Mouse (Mus musculus) midbrain, embryonic 14.5 days (tissue): ENCODE measurements around the gene Zfp846. TPM values are rescaled to one million over a fixed set of nuclear protein-coding genes. Genes with fewer than 3 reads are reported as not detected.
"Not testable (repeated sequence)": the region's sequence is repeated elsewhere in the genome, so short reads cannot be mapped to it uniquely, and the experiment has no call there.

ENCODE experiments used
- ATAC-seq: fragments of 200-750 bp; cut with Nextera tagmentation; 2 replicates; pipeline ENCODE4 v1.8.0; 2017; ENCODE audit warnings: moderate number of reproducible peaks, moderate library complexity; ENCODE audit not compliant: low FRiP score, low TSS enrichment
- DNase-seq: peaks from one replicate; pipeline ENCODE4 v3.0.0-alpha.2; 2015
- H3K27ac ChIP-seq: fragments of 300-500 bp; sonication (generic); replicated peaks from 2 replicates; pipeline ENCODE4 v1.5.1; 2014; ENCODE audit warnings: mild to moderate bottlenecking, low read depth, low read length, moderate library complexity
- H3K27me3 ChIP-seq: fragments of 300-500 bp; sonication (generic); 2 replicates; pipeline ENCODE4 v1.6.1; 2014; ENCODE audit warnings: low read length, control low read depth, mixed read lengths; ENCODE audit not compliant: control insufficient read depth, insufficient read depth
- H3K36me3 ChIP-seq: fragments of 300-500 bp; sonication (generic); 2 replicates; pipeline ENCODE4 v1.6.1; 2014; ENCODE audit warnings: low read length, control low read depth; ENCODE audit not compliant: control insufficient read depth, insufficient read depth
- H3K4me1 ChIP-seq: fragments of 300-500 bp; sonication (generic); 2 replicates; pipeline ENCODE4 v1.6.1; 2014; ENCODE audit warnings: mild to moderate bottlenecking, antibody characterized with exemption, low read length, control low read depth; ENCODE audit not compliant: control insufficient read depth, insufficient read depth
- H3K4me2 ChIP-seq: fragments of 300-500 bp; sonication (generic); 2 replicates; pipeline ENCODE4 v1.6.1; 2014; ENCODE audit warnings: mild to moderate bottlenecking, low read length, moderate library complexity
- H3K4me3 ChIP-seq: fragments of 300-500 bp; sonication (generic); replicated peaks from 2 replicates; pipeline ENCODE4 v1.5.1; 2014; ENCODE audit warnings: low read depth, low read length
- H3K9ac ChIP-seq: fragments of 300-500 bp; sonication (generic); replicated peaks from 2 replicates; pipeline ENCODE4 v1.6.1; 2014; ENCODE audit warnings: mild to moderate bottlenecking, low read length, moderate library complexity
- H3K9me3 ChIP-seq: fragments of 300-500 bp; sonication (generic); 2 replicates; pipeline ENCODE4 v1.6.1; 2016; ENCODE audit warnings: low read length, control low read depth, mixed read lengths; ENCODE audit not compliant: control insufficient read depth
- WGBS: fragments of 180-500 bp; shearing (Covaris S2); extraction: QIAGEN DNeasy Blood & Tissue Kit; methylation state at CpG from one replicate; pipeline ENCODE4 v1.1.7; 2014; 5-methylcytosine and 5-hydroxymethylcytosine counted together
- polyA plus RNA-seq: library from polyadenylated mRNA; unstranded; fragments of >200 nt; fragmentation: Nextera tagmentation; extraction: Ambion mirVana; gene quantifications from 2 replicates; pipeline ENCODE4 v1.2.1, GENCODE M21; 2014

Zfp846 gene
- polyA plus RNA-seq, 1 experiment from 2014 or later = 55.9 TPM

DNA sequence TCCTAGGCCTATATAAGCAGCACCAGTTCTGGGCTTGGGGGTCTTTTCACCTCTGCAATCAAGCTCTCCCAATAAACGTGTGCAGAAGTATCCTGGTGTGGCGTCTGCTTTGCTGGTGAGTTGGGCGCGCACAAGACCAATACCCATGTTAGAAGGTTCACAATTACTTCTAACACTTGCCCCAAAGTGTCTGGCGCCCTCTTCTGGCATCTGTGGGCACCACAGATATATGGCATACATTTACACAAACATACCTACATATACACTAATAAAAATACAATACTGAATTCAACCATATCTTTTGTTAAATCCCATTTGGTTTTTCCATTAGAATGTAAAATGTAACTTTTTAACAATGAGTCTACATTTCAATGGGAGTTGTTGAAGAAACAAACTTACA lies 18.9 kb upstream of the Zfp846 start:
- Histone ChIP-seq H3K4me1 (no peaks in the 10 kb centered on the region), H3K27me3 (no peaks in the 10 kb centered on the region), H3K27ac (no peak overlapping the region), H3K9ac (no peak overlapping the region), H3K9me3 (no peaks in the 10 kb centered on the region), H3K36me3 (no peaks in the 10 kb centered on the region), H3K4me2 (no peak overlapping the region), H3K4me3 (no peak overlapping the region)
- 84% methylated on average over 5 of the region's 5 CpGs for WGBS
- ATAC-seq = no peak
- no peak for DNase-seq

DNA sequence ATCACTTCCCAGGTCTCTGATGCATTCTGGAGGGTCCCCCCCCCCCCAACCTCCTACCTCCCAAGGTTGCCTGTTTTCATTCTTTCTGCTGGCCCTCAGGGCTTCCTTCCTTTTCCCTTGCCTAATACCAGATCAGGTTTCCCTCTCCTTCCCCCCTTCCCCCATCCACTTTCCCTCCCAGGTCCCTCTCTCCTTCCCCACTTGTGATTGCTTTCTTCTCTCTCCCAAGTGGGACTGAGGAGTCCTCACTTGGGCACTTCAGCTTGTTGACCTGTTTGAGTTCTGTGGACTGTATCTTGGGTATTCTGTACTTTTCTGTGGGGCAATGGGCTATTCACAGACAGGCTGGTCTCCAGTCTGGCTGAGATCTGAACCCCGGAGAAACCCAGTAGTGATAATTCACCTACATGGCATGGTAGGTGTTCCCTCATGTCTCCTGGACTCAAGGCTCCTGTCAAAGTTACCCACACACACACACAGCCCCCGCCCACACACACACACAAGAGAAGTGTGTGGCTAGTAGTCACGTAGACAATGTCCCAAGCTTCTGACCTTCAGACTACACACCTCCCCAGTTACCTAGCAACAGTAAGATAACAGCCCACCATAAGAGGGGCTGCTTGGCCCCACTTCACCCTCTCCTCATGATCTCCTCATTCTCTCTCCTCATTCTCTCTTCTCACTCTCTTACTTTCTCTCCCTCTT lies 15.6 kb upstream of the Zfp846 start:
- not testable (repeated sequence) for H3K36me3 ChIP-seq, H3K4me3 ChIP-seq, H3K27me3 ChIP-seq, H3K27ac ChIP-seq, H3K9ac ChIP-seq, H3K4me1 ChIP-seq, H3K4me2 ChIP-seq, ATAC-seq, DNase-seq, H3K9me3 ChIP-seq
- WGBS = 79% methylated on average over 3 of the region's 3 CpGs

DNA sequence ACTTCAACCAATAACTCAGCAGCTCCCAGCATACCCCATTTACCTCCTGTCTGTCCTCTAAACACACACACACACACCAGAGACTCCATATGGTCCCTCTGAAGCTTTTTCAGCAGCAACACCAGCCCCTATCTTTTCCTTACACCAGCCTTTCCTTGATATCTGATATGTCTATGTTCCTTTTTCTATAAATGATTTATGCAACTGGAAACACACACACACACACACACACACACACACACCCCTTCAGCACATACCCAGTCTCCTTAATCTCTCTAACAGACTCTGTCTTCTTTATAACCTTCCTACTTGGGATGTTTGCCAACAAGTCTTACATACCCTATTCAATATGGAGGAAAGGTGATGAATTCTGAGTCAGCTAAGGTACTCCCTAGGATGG lies 10.0 kb upstream of the Zfp846 start:
- Histone ChIP-seq H3K9ac (no peak overlapping the region), H3K27me3 (no peaks in the 10 kb centered on the region; the same call in 1 of the 2 replicates), H3K9me3 (no peaks in the 10 kb centered on the region), H3K27ac (no peak overlapping the region), H3K4me2 (no peak overlapping the region), H3K4me3 (no peak overlapping the region), H3K36me3 (no peaks in the 10 kb centered on the region), H3K4me1 (no peaks in the 10 kb centered on the region)
- no peak for DNase-seq
- no peak for ATAC-seq

DNA sequence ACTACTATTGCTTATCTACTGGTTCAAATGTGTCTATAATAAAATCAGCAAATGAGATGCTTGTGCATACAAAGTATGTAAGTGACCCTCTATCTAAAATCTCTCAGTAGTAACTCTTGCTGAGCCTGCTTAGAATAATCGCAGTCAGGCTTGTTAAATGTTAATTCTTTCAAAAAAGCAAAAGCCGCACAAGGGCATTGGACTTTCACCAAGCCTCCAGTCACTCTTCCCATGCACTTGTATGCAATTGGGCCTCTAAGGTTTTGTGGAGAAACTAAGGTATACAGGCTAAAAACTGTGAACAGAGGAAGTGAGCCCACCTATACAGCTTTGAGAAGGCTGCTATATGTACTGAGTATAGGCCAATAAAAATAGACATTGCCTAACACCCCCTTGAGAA lies 4.5 kb upstream of the Zfp846 start:
- H3K4me3 ChIP-seq = no peak overlapping the region
- ATAC-seq = no peak
- 86% methylated on average over 2 of the region's 2 CpGs for WGBS
- H3K27ac ChIP-seq = no peak overlapping the region
- no peak for DNase-seq
- no peak overlapping the region for H3K4me2 ChIP-seq
- H3K9me3 ChIP-seq = no peaks in the 10 kb centered on the region
- peaks cover 17% of the 10 kb centered on the region for H3K27me3 ChIP-seq
- H3K4me1 ChIP-seq = no peaks in the 10 kb centered on the region
- no peaks in the 10 kb centered on the region for H3K36me3 ChIP-seq
- no peak overlapping the region for H3K9ac ChIP-seq

DNA sequence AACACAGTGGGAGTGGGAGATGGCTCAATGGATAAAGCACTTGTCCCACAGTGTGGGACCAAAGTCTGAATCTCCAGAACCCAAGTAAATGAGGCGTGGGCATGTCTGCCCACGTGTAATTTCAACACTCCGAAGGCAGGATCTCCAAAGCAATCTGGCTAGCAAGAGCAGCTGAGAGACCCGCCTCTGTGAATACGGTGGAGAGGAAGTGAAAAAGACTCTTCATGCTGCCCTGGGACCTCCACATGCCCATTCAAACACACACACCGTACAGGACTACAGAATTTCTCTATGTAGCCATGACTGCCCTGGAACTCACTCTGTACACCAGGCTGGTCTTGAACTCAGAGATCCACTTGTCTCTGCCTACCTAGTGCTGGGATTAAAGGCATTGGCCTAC lies 20.2 kb downstream of the Zfp846 start:
- 85% methylated on average over 6 of the region's 6 CpGs for WGBS
- H3K27ac ChIP-seq = no peak overlapping the region
- H3K27me3 ChIP-seq = no peaks in the 10 kb centered on the region
- no peak for DNase-seq
- peaks cover 36% of the 10 kb centered on the region for H3K36me3 ChIP-seq
- no peak for ATAC-seq
- no peak overlapping the region for H3K4me3 ChIP-seq
- no peak overlapping the region for H3K9ac ChIP-seq
- no peak overlapping the region for H3K4me2 ChIP-seq
- H3K9me3 ChIP-seq = no peaks in the 10 kb centered on the region
- peaks cover 2% of the 10 kb centered on the region; the same call in 1 of the 2 replicates for H3K4me1 ChIP-seq

DNA sequence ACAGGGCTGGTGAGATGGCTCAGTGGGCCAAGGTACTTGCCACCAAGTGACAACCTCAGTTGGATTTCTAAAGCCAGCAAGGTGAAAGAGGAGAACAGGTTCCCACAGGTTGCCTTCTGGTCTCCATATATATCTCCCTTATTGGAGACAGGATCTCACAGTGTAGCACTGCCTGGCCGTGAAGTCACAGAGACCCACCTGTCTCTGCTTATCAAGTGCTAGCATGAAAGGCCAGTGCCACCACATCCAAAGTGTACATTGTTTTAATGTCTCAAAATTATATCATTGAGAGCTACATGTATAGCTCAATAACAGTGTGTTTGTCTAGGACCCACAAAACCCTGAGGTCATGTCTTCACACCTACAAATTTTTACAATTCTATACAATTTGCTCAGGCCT lies 25.2 kb downstream of the Zfp846 start:
- H3K27ac ChIP-seq = 0 out of 2 replicates have a peak overlapping the region, but pooled peaks have one; percentile 97
- peaks cover 11% of the 10 kb centered on the region for H3K36me3 ChIP-seq
- 100% methylated on average over 1 of the region's 1 CpGs for WGBS
- H3K27me3 ChIP-seq = no peaks in the 10 kb centered on the region
- no peak for ATAC-seq
- DNase-seq = no peak
- peak overlapping the region; percentile 86 for H3K9ac ChIP-seq
- H3K4me3 ChIP-seq = peak overlapping the region; percentile 53; the same call in 1 of the 2 replicates
- peak overlapping the region; percentile 64 for H3K4me2 ChIP-seq
- 0 out of 2 replicates have a peak, but pooled peaks cover 3% of the 10 kb centered on the region for H3K9me3 ChIP-seq
- H3K4me1 ChIP-seq = peaks cover 9% of the 10 kb centered on the region; the same call in 1 of the 2 replicates

DNA sequence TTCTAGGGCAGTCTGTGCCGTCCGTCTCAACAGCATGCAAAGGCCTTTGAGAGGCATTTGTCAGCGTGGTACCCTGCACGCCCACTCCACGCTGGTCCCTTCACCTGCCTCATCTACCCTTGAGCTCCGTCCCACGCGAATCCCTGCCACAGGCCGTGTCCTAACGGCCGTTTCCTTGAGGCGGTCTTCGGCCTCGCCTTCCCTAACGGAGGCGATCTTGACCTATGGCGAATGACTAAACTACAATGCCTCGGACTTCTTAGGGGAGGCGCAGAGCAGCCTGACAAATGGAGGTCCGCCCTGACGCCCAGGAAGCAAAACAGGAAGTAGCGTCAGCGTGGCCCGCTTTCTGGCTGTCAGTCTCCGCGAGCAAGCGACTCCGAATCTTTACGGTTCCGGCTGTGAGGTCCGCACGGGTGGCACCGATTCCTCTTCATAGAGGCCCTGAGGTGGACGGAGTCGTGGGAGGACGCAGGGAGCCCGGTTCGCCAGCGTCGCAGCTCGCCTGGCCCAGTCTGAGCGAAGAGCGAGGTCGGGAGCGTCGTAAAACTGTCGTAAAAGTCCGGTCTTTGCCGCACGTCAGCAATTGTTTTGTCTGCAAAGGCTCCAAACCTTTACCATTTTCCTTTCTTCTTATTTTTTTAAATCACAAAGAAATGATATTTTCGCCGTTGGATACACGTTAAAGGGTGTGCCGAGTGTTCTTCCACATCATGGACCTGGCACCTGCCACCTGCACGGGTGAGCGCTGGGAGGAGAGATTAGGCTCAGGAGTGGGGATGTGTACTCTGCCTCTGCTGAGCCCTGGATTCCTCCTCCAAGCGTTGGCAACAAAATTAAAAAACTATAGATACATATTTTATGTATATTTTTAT lies 26.2 kb downstream of the Zfp846 start:
- under 1% methylated on average over 57 of the region's 57 CpGs for WGBS
- Histone ChIP-seq H3K4me1 (peaks cover 9% of the 10 kb centered on the region; the same call in 1 of the 2 replicates), H3K36me3 (peaks cover 4% of the 10 kb centered on the region; the same call in 1 of the 2 replicates), H3K9ac (peak overlapping the region; percentile 86), H3K4me2 (peak overlapping the region; percentile 64), H3K27ac (peak overlapping the region; percentile 97), H3K4me3 (peak overlapping the region; percentile 53), H3K9me3 (0 out of 2 replicates have a peak, but pooled peaks cover 3% of the 10 kb centered on the region), H3K27me3 (no peaks in the 10 kb centered on the region)
- peak; percentile 92 for ATAC-seq
- peak; percentile 96 for DNase-seq

DNA sequence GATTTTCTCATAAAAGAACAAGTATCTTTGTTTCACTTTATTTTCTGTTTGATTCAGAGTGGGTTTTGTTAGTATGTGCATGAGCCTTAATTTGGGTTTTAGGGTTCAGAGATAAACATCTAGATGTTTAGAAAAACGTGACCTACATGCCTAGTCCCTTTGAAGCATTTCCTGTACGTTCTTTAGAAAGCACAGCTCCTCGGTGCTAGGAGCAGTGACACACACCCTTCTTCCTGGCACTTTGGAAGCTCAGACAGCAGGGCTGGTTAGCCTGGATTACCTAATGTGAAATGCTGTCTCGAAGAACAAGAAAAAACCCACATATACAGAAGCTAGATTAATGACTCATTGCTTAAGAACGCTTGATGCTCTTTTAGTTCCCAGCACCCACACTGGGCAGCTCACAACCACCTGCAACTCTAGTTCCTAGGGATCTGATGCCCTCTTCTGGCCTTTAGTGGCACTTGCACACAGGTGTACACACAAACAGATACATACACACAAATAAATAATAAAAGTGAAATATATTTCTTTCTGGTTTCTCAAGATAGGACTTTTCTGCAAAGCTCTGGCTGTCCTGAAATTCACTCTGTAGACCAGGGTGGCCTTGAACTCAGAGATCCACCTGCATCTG lies 28.9 kb downstream of the Zfp846 start:
- ATAC-seq (no peak), DNase-seq (no peak)
- Histone ChIP-seq H3K4me1 (peaks cover 9% of the 10 kb centered on the region; the same call in 1 of the 2 replicates), H3K27me3 (no peaks in the 10 kb centered on the region), H3K4me2 (no peak overlapping the region), H3K36me3 (no peaks in the 10 kb centered on the region; the same call in 1 of the 2 replicates), H3K9ac (no peak overlapping the region), H3K27ac (no peak overlapping the region), H3K4me3 (no peak overlapping the region), H3K9me3 (0 out of 2 replicates have a peak, but pooled peaks cover 3% of the 10 kb centered on the region)
- WGBS = 91% methylated on average over 5 of the region's 5 CpGs
